Mouse (Mus musculus): Measurements from ENCODE around the gene Gfi1b. TPM values are rescaled to one million over a fixed set of nuclear protein-coding genes. Genes with fewer than 3 reads are reported as not detected.

Gene Gfi1b
- polyA plus RNA-seq (2017; shearing (Covaris generic)) = 0.62 TPM

GRCm38 (mm10) chr2:28621664-28622171 is at the start of gene Gfi1b:
TSS of gene Gfi1b (minus strand) at chr2:28621982.

GRCm38 (mm10) chr2:28640461-28641424 is 19.0 kb upstream of the Gfi1b start, which contains the start of gene Tsc1:
TSS of gene Tsc1 (plus strand) at chr2:28641228.

DNA sequence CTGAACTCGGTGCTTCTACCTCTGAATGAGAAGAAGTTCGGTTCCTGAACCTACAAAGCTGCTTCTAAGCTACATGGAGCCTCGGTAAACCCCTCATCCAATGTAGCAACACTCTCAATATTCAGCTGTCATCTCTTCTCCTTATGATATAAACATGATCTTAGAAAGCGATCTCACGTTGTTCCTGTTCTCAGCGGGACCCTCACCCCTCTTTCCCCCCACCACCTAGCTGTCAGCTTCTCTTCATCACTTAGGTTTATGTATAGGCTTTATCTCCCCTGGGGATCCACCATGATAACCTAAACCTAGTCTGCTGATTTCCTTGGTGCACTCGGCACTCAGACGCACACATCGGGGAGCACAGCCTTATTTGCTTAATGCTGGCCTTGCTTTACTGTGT is 38.1 kb downstream of the Gfi1b start, which contains the start of gene Gtf3c5:
Gtf3c5 (minus strand) TSS at position 101 of the 400 bp plus-strand sequence.

DNA sequence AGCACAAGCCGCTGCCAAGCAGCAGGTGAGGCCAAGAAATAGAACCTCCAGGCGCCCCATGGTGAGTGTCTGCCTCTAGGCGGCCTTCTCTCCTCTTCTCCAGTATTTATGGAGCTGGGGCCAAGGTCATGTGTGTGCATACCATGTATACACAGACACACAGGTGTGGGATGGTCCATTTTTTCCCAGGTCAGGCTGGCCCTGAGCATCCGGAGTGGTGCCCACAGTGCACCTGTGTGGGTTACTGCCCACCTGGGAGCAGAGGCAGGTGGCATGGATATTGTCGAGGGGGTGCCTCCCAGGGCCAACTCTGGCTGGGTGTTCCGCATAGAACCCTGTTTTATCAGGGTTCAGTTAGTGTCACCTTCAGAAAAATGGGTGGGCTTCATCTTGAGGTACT is 58.5 kb downstream of the Gfi1b start, which contains the start of gene Cel:
Cel (minus strand) TSS at position 101 of the 400 bp plus-strand sequence.

Other genes with a start within 250 kb of the Gfi1b start
- not detected for gene Ppp1r26, start 175.2 kb downstream of the Gfi1b start, polyA plus RNA-seq (2017; shearing (Covaris generic))
- gene 1700007K13Rik, start 155.7 kb downstream of the Gfi1b start, polyA plus RNA-seq (2017; shearing (Covaris generic)) = not detected
- 11.4 TPM for gene Mrps2, start 153.9 kb downstream of the Gfi1b start, polyA plus RNA-seq (2017; shearing (Covaris generic))
- gene Gbgt1, start 125.1 kb downstream of the Gfi1b start, polyA plus RNA-seq (2017; shearing (Covaris generic)) = not detected
- not detected for gene Gm10134, start 115.9 kb downstream of the Gfi1b start, polyA plus RNA-seq (2017; shearing (Covaris generic))
- gene Ralgds, start 108.9 kb downstream of the Gfi1b start, polyA plus RNA-seq (2017; shearing (Covaris generic)) = 37.5 TPM
- 1.0 TPM for gene Cel, start 58.6 kb downstream of the Gfi1b start, polyA plus RNA-seq (2017; shearing (Covaris generic))
- gene Gtf3c5, start 38.2 kb downstream of the Gfi1b start, polyA plus RNA-seq (2017; shearing (Covaris generic)) = 23.7 TPM
- 26.6 TPM for gene Tsc1, start 19.2 kb upstream of the Gfi1b start, polyA plus RNA-seq (2017; shearing (Covaris generic))
- not detected for gene Spaca9, start 77.7 kb upstream of the Gfi1b start, polyA plus RNA-seq (2017; shearing (Covaris generic))
- gene Ak8, start 78.2 kb upstream of the Gfi1b start, polyA plus RNA-seq (2017; shearing (Covaris generic)) = not detected
- gene Gtf3c4, start 218.4 kb upstream of the Gfi1b start, polyA plus RNA-seq (2017; shearing (Covaris generic)) = 10.8 TPM
- 18.6 TPM for gene Ddx31, start 218.4 kb upstream of the Gfi1b start, polyA plus RNA-seq (2017; shearing (Covaris generic))